Mouse (Mus musculus) lung, adult 18-20 months (tissue): ENCODE measurements around the gene Rasal2.

Experiments used
- DNase-seq, 2 experiments: peaks; one replicate each; pipeline ENCODE4 v3.0.0; 2022; ENCODE audit warnings: mixed read lengths in 2 of 2

Rasal2 gene

DNA sequence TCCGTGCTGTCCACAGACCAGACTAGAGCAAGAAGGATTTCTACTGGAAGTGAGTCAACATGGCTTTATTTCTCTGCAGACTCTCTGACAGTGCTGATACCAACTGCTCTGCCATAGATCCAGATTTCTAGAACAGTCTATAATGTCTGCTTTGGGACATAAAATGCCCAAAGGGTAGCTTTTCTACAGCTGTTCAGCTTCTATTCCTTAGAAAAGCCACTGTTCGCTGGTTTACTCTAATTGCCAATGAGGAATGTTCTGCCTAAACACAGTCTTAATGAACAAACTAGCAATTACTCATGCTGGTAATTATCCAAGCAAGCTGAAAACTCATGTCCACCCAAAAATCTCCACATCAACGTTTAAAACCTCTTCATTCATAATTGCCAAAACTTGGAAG is 77.6 kb downstream of the Rasal2 start:
- no peak for DNase-seq

DNA sequence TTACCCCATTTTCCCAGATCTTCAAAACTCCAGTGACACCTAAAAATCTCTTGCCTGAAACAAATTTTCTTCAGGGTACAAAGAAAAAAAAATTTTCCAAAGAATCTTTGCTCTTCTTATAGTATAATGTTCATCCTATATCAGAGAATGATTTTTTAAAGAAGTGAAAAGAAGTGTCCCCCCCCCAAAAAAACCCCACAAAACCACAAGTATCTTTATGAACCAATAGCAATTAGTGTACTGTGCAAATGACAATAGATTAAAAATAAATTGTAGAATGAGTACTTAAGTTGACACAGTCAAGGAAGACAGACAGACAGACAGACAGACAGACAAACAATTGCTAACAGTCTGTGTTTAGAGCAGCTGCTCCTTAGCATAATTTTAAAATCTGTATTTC is 84.3 kb downstream of the Rasal2 start:
- DNase-seq: no peak

DNA sequence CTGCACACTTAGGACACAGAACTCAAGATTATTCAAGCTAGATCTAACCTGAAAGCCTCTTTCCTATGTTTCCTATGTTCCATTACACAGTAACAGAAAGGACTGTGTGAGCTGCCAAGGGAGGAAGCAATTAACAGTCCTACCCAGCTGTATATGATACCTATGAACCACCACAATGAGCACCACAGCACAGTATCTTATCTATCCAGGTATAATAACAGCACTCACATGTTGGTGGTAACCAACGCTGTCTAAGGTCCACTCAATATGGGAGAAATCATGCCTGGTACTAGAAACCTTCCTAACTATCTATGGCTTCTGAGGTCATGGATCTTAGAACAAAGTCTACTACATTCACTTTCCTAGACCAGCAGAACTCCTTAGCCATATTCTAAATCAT is 89.3 kb downstream of the Rasal2 start:
- no peak for DNase-seq

DNA sequence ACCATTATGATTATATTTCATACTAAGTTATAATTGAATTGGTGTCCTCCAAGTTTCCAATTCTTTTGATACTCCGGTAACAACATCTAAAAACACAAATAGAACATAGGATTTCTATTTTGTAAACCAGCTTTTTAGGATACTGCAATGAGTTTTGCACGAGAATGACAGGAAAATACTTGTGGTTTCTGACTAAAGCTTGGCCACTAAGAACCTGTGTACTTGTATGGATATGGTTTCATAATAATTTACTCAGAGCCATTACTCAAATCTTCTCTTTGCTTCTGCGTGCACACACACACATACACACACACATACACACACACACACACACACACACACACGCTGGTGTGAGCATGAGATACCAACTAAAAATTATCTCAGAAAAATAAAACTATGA is 93.5 kb downstream of the Rasal2 start:
- no peak for DNase-seq

DNA sequence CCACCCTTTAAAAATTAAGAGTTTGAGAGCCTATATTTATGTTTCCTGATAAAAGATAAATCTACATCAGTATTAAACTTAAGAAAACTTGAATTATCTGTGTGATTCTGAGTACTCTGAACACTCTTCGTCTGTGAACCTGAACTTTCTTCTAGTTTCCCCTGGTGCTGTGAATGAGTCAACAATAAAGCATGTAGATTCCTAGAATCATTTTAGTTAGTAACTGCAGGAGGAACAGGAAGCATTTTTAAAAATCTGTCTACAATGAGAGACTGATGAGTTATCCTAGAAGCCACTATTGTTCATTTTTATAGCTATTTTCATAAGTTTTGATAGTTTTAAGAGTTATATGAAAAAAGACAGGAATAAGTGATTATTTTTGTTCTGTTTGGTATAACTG is 111.1 kb downstream of the Rasal2 start:
- DNase-seq: no peak

DNA sequence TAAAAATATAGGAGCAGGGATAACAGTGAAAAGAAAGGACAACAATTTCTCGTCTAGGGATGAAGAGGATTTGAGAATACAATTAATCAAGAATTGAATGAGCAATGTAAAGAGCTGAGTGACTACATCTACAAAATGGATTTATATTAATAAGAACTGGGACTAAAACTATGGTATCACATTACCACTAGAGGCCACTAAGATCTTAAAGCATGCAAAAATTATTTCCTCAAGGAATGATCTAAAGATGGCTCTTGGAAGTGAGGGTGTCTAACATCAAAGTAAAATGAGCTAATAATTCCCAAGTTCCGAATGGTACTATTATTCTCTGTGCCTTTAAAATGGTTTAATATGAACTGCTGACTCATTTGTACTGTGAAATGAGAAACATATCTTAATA is 112.8 kb downstream of the Rasal2 start:
- no peak for DNase-seq

DNA sequence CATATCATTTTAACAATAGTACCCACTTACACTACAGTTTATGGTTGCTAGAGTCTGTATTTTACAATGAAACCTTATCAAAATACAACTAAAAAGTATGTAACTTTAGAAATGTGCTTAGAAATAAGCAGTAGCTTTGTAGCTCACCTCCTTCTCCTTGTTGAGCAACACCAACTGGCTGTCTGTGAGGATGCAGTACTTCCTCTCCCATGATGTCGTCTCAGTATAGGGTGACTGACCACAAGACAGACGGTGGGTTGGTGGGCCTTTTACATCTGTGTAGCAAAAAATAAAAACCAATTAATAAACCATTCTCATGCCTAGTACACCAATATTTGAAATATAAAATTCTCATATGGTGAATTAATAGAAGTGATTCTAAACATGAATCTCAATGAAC is 113.4 kb downstream of the Rasal2 start:
- DNase-seq: no peak

DNA sequence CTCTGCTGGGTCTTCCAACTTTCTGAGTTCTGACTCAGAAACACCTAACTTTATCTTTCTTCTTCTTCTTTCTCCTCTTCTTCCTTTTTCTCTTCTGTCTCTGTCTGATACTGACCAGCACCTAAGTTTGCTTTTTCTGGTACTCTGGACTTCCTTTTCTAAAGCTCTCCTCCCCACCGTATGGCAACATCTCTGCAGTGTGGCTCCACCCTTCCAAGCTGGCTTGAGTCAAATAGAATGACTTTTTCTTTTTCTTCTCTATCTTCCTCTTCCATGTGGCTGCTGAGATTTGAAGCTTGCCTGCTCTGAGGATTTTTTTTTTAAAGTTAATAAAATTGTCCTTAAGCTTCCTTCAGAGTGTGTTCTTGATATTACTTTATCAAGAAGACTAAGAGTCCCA is 115.3 kb downstream of the Rasal2 start:
- no peak for DNase-seq

DNA sequence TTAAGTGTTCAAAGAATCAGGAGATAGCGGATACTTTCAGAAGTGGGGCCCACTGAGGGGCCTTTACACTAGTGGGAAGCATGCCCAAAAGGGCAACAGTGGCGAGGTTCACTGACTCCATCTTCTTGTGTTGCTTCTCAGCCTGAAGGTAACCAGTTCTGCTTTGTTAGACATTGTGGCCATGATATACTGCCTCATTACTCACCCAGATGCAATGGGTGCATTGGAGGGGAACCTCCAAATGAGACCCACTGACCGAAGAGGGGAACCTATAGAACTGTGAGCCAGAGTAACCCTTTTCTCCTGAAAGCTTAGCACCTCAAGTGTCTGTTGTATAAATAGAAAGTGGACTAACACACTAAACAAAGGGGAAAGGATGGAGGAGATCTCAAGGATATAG is 116.5 kb downstream of the Rasal2 start:
- no peak for DNase-seq

DNA sequence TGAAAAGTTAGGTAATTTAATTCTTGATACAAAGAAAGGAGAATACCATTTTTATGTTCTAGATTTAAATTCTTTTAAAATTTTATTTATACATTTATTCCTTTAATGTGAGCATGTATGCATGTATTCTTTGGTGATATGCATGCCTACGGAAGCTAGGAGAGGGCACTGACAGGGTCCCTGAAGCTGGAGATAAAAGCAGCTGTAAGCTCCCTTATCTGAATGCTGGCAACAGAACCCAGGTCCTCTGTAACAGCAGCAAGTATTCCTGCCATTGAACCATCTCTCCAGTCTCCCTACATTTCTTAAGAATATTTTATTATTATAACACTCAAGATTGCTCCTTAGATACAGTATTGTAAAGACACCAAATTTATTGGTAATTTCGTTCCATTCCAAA is 122.2 kb downstream of the Rasal2 start:
- DNase-seq: no peak

DNA sequence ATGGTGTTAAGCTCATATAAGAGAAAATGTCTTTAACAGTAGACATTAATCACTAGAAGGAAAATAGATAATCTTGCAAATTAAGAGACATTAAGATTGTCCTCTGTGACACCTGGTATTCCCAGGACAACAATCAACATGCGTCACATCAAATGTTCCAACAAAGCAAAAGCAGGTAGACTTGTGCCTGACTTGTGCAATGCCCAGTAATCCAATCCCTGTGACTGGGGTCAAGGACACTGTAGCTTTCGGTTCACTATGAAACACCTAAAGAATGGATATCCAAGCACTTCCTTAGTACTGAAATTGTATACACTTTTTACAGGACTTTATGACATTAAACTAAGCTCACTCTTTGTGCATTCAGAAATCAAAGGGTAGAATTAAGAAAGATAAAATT is 123.1 kb downstream of the Rasal2 start:
- no peak for DNase-seq

DNA sequence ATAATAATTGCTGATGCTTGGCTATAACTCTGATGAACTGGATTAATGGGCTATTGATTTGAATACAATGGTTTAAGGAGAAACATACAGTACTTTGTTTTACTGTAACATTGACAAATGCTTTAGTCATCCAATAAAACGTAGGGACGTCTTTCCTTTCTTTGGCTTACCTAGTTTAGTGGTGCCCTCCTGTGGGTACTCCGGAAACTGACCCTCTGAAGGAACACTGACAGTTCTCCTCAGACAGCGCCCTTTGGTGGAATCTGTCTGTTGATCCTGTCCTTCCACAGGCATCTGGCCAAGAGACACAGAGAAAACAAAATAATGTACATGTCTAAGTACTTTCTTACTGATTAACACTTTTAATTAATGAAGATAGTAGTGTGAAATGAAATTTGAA is 125.8 kb downstream of the Rasal2 start:
- peak; percentile 12 to 34 for DNase-seq

DNA sequence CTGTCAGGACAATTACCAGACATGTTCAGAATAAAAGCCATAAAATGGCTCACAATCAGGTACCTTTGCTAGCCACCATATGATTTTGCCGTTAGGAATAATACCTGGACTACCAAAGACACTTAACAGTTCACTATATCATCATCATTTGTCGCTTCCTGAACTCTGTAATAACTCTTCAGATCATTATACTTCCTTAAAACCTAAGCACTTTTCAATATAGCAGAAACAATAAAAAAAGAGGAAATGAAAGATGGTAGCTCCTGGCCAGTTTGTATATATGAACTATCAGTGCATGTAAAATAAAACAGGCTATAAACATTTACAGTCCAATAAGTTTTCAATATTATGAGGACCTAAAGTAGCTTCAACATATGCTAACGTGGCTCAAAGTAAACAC is 127.0 kb downstream of the Rasal2 start:
- DNase-seq: no peak

DNA sequence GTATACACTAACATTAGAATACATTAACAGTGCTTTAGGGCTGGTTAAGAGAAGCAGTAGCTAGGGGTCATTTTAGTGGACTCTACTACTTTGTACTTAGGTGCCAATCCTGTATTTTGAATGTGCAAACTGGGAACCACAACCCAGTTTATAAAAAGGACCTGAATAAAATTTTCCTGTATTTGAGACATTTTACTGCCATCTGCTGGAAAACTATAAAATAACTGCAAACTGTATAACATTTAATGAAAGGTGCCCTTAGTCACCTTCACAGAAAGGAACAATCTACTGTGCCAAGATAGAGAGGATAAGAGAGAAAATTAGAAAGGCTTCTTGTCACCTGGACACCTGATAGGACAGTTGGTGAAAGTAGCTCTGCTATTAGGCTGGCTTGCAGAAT is 131.6 kb downstream of the Rasal2 start:
- DNase-seq: no peak

DNA sequence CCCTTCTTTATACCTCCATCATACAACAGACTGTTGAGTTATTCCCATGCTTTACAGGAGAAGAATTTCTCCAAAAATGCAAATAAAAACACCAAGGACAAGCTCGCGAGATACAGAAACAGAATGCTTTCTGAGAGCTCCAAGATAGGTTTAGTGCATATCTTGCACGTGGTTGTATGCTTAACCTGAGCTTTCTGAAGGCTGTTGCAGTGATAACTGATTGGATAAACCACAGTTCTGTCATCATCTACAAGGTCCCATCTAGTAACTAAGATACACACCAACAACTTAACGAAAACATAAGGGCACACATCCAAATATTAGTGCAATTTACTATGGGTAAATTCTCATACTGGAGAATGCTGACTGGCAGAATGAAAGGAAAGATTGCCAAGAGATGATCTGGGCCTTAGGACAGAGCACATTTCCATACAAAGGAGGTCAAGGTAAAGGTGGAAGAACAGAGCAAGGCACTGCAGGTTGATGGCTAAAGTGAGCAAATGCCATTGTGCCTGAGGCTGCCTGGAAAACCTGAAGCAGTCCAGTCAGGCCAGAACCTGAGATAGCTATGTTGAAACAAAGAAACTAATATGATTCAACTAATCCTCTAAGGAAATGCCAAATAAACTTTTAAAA is 136.6 kb downstream of the Rasal2 start:
- DNase-seq: no peak

DNA sequence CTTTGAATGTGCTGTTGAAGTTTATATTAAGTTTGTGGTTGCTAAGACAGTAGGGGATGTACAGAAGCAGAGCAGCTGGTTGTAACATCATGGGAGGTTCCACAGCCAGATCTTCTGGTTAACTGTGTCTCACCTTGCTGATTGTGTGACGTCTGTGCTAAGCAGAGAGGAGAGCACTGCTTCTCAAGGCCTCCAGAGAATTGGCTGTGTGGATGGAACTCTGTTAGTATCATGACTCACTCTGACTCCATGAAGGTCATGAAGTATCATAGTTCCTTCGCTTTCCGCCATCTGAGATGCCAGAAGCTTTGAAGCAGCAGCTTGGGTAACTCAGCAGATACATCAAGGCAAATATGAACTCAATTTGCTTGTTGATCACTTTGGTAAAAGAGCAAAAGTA is 144.5 kb downstream of the Rasal2 start:
- no peak for DNase-seq

DNA sequence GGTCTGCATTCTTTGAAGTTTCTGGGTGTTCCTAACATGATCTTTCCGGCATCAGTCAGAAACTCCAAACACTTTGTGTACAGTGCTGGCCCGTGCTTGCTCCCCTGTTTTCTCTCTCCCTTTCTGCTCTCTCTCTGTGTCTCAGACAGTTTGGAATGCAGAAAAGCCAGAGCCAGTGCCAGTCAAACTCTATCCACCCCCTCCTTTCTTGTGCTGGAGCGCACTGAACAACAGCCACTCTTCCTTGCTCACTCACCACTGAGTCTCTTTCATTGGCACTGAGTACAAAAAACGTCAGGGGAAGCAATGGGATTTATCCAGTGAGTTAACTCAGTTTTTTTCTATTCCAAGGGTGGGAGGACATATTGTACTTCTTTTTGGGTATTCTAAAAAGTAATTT is 155.8 kb downstream of the Rasal2 start:
- DNase-seq: peak; percentile 21 to 31

DNA sequence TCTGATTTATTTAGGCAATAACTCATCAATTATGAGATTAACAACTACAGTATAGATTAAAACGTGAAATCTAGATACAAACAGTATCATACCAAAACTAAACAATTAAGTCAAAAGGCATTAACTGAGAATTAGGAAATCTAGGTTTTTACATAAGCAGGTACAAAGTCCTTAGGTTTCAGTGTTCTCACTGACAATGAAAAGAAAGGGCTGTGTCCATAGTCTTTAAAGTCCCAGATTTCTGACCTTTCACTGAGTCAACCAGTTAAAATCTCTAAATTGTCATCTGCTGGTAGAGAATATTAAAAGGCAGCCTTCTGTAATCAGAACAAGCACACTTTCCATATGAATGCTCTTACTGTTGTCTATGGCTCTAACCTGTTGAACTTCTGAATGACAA is 156.6 kb downstream of the Rasal2 start:
- no peak for DNase-seq

DNA sequence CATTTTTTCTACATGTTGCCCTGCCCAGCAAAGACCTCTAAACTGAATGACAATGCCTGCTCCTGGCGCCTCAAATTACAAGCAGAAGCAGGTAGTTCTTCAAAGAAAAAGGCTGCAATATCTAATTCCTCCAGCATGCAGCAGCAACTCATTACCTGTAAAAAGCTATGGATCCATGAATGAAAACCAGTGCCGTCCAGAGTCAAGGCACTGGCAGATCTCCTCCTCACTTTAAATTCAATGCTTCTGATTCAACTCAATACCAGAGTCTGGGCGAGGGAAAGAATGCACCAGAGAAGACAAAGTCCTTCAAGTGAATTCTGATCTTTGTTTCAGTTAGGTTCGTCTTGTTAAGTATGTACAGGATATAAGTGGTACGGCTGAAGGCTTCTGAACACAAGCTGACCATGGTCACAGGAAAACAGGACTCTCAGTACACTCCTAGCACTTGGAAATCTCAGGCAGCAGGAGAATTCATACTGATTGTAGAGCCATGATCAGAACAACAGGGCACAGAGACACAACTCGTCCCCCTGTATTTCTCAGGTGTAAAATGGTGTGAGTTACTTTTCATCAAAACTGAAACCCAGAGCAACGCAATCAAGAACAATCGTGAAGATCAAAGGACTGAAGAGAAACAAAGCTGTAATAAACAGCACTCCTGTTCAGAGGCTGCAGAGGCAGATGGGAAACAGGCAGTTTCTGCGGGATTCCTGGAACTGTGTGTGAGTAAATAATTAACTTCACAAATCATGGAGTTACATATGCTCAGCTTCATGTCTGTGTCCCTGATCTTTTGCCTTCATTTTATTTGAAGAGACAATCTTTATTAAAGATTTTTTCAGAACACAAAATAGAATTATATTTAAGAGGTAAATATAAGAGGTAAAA is 158.6 kb downstream of the Rasal2 start:
- no peak for DNase-seq

DNA sequence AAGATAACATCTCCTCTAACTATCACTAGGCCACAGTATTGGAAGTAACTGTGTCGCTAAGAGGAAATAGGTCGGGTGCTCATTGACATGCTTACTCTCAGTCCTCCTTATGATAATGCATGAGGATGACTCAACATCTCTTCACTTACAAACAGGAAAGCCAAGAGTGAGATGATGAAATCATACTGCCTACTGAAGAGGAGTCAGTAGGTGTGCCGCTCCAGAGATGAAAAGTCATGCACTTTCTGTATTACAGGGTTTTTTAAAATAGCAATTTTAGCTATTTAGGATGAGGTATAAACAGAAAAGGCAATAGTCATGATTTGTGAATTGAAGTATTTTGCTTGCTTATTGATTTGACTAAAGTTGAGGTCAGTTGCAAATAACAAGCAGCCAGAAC is 164.3 kb downstream of the Rasal2 start:
- DNase-seq: no peak

DNA sequence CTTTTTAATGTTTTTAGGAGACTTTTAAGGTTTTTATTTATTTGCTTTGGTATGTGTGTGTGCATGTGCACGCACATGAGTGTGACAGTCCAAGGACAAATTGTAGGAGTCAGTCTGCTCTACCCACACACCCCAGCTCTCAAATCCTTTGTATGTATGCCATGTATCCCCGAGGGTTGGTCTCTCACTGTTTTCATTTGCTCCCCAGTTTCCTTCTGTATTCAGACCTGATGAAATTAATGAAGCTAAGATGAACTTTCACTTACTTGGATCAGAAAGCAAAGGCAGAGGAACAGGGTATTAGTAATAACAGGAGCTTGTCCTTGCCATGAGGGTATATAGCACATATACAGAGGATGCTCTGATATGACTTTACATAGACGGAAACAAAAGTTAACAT is 165.1 kb downstream of the Rasal2 start:
- no peak for DNase-seq

DNA sequence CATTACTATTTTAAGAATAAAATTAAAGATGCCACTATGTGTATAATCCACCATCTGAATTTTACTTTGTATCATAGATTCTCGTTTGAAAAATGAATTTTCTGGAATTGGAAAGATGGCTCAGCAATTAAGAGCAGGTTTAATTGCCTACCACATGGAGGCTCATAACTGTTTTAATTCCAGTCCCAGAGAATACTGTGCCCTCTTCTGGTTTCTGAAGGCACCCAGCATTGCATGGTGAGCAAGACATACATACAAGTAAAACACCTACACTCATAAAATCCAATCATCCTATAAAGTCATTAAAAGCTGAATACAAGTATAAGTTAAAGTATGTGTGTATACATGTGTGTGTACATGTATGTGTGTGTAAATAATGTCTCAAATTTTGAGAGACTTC is 165.6 kb downstream of the Rasal2 start:
- no peak for DNase-seq

DNA sequence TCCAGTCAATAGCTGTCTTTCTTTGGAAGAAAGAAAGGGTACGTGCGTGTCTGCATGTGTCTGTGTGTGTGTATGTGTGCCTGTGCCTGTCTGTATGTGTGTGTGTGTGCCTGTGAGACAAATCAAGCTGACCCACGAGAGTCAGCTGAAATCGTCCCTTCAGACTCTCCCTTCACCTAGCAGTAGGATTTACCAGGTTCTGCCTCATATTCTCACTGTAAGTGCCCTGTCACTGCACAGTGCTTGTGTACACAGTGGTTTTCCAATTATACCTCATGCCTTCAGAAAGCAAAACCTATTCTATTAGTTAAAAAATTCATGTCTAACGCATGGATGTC is 168.0 kb downstream of the Rasal2 start:
- no peak for DNase-seq

DNA sequence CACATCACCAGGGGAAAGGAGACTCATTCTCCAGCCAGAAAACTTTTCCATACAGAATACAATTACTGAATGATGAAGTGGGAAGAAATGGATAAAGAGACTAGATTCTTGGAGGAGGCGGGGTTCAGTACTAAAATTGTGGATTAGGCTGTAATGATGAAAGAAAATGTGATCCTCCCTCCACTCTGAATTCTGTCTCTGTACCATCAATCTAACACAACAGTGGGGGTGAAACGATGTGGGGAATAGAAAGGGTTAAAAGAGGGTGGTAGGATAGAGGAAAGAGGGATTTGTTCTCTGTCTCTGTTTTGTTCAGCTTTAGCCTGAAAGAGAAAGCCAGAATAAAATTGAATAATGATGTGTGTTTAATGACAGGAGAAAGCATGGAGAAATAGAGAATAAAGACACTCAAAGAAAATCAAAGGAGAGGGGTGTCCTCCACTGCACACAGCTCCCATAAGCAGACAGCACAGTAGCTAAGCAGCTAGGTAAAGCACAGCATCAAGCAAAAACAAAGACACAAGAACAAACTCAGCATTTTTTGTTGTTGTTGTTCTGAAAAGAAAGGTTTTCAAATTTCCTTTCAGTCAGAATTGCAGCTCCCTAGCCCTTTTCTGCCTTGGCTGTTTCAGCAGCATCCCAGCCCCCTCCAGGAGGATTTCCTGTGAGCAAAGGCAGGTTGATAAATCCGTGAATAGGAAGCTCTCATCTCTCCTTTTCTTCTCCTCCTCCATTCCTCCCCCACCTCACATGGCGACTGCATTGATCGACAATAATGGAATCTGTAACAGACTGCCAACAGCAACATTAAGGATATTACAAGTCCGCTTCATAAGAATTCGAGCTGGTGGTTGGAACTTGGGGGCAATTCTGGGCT is 168.6 kb downstream of the Rasal2 start:
- no peak for DNase-seq
